Mouse (Mus musculus) lung, adult 2 months (tissue): ENCODE measurements around the gene Wnt9a. TPM values are rescaled to one million over a fixed set of nuclear protein-coding genes. Genes with fewer than 3 reads are reported as not detected.

ENCODE experiments used
- DNase-seq: peaks from one replicate; pipeline ENCODE4 v3.0.0; 2022
- H3K4me1 ChIP-seq: fragments of 200-500 bp; 2 replicates; pipeline ENCODE4 v1.6.1; 2011; ENCODE audit warnings: low read length; ENCODE audit not compliant: control insufficient read depth, insufficient read depth
- H3K4me3 ChIP-seq: fragments of 200-500 bp; replicated peaks from 2 replicates; pipeline ENCODE3; 2011; ENCODE audit warnings: low read depth, mild to moderate bottlenecking, control low read depth, low read length; ENCODE audit errors: extremely low read depth
- CTCF ChIP-seq: fragments of 200-500 bp; IDR thresholded peaks from 2 replicates; pipeline ENCODE4 v1.5.1; 2011; ENCODE audit warnings: mild to moderate bottlenecking, low read length, control low read depth; ENCODE audit not compliant: insufficient read depth
- POLR2A ChIP-seq: fragments of 200-500 bp; IDR thresholded peaks from 2 replicates; pipeline ENCODE4 v1.6.1; 2011; ENCODE audit warnings: low read depth, mild to moderate bottlenecking, control low read depth, low read length, borderline replicate concordance; ENCODE audit errors: extremely low read depth
- WGBS: fragments of 180-500 bp; shearing (Covaris S2); methylation state at CpG from one replicate; pipeline ENCODE4 v1.1.7; 2018; 5-methylcytosine and 5-hydroxymethylcytosine counted together
- polyA plus RNA-seq: library from polyadenylated mRNA; depleted of rRNA; stranded (reverse); fragments of >200 nt; gene quantifications from 2 replicates; pipeline ENCODE4 v1.2.3, GENCODE M21; 2012

The Wnt9a gene
- polyA plus RNA-seq, 1 experiment, result 6.9 TPM

GRCm38 (mm10) chr11:59331167-59331869 is 24.6 kb downstream of the Wnt9a start:
- TF ChIP-seq CTCF (no peak), POLR2A (no peak)
- H3K4me1 ChIP-seq, result no peaks in the 10 kb centered on the region
- WGBS, result 78% methylated on average over 16 of the region's 16 CpGs
- no peak for DNase-seq
- H3K4me3 ChIP-seq, result no peak overlapping the region

- Histone ChIP-seq H3K4me1 (no peaks in the 10 kb centered on the region), H3K4me3 (no peak overlapping the region)
- WGBS, result 48% methylated on average over 9 of the region's 9 CpGs
- TF ChIP-seq POLR2A (no peak), CTCF (no peak)
- DNase-seq, result no peak
Observed at GRCm38 (mm10) chr11:59332938-59333337, 26.2 kb downstream of the Wnt9a start.

- no peak for TF ChIP-seq CTCF
- TF ChIP-seq POLR2A, result no peak
- WGBS, result 61% methylated on average over 4 of the region's 4 CpGs
- H3K4me3 ChIP-seq, result no peak overlapping the region
- no peaks in the 10 kb centered on the region for H3K4me1 ChIP-seq
- no peak for DNase-seq
Observed at GRCm38 (mm10) chr11:59335150-59335549, 28.4 kb downstream of the Wnt9a start.

GRCm38 (mm10) chr11:59335942-59336341 is 29.2 kb downstream of the Wnt9a start:
- no peak for DNase-seq
- H3K4me3 ChIP-seq, result no peak overlapping the region
- WGBS, result 56% methylated on average over 2 of the region's 2 CpGs
- no peak for TF ChIP-seq POLR2A
- TF ChIP-seq CTCF, result no peak
- no peaks in the 10 kb centered on the region for H3K4me1 ChIP-seq

- Histone ChIP-seq H3K4me3 (no peak overlapping the region), H3K4me1 (no peaks in the 10 kb centered on the region)
- no peak for TF ChIP-seq CTCF
- no peak for TF ChIP-seq POLR2A
- WGBS, result 22% methylated on average over 1 of the region's 1 CpGs
- no peak for DNase-seq
Observed at GRCm38 (mm10) chr11:59336381-59336780, 29.7 kb downstream of the Wnt9a start.

DNA sequence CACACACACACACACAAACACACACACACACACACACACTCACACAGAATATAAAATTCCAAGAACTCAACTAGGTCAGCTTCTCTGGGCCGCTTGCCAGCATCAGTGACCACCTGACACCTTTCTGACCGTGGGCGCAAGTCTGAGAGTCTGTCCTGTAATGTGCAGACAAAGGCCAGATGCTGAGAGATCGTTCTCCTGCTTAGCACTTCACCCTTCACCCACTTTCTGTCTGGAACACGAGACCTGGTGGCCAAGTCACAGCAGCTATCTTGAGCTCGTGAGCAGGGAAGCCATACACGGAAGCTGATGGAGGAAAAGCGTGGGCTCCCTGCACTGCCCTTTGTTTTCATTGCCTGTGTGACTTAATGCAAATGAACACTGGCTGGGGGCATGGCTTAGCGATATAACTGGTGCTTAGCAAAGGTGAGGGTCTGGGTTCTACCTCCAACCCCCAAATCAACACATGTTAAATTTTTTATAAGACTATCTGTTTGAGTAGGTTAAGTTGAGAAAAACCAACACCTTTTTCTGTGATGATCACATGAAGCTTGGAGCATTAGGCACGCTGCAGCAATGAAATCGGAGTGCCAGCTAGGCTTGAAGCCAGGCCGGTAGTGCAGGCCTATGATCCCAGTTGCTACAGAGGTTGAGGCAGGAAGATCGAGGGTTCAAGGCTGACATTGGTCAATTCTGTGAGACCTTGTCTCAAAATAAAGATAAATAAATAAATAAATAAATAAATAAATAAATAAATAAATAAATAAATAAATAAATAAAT is 31.4 kb downstream of the Wnt9a start:
- no peak for TF ChIP-seq CTCF
- TF ChIP-seq POLR2A, result no peak
- H3K4me3 ChIP-seq, result no peak overlapping the region
- H3K4me1 ChIP-seq, result no peaks in the 10 kb centered on the region
- no peak for DNase-seq
- 63% methylated on average over 13 of the region's 13 CpGs for WGBS

GRCm38 (mm10) chr11:59338736-59339120 is 32.0 kb downstream of the Wnt9a start:
- no peak for DNase-seq
- TF ChIP-seq CTCF (no peak), POLR2A (no peak)

GRCm38 (mm10) chr11:59342956-59343355 is 36.2 kb downstream of the Wnt9a start:
- TF ChIP-seq POLR2A, result no peak
- no peak for TF ChIP-seq CTCF
- no peaks in the 10 kb centered on the region for H3K4me1 ChIP-seq
- WGBS, result 64% methylated on average over 5 of the region's 5 CpGs
- no peak for DNase-seq
- no peak overlapping the region for H3K4me3 ChIP-seq

More at GRCm38 (mm10) chr11:59338736-59339120, 32.0 kb downstream of the Wnt9a start:
- WGBS, result 88% methylated on average over 2 of the region's 2 CpGs
- H3K4me3 ChIP-seq, result no peak overlapping the region
- no peaks in the 10 kb centered on the region for H3K4me1 ChIP-seq

DNA sequence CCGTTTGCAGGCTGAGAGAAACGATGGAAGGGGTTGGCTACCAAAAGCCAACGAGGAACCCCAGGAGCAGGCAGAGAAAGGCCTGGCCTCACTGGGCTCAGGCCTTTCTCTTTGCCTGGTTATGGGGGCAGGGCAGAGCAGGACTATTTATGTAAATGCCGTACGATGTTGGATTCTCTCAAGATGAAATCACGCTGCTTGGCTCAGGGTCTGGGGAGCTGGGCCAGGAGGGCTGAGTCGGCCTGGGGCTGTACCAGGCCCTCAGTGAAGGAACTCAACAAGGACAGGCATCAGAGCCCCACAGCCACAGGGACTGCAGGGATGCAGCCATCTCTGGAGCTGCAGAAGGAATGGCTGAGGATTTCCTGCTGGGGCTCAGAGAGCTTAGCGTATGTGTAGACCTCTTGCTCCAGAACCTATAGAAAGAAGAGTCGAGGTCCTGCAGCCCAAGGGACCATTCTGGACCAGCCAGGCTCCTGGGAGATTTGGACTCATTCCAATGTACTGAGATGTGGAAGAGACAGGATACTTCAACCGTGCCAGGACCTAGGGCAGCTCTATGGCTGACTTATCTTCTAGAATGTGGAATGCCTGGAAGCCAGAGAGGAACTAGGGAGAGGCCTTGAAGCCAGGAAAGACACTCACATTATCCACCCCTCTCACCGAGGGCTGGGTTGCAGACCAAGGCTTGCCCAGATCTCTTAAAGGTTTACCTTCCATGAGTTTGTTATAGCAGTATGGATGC is 39.6 kb downstream of the Wnt9a start:
- Histone ChIP-seq H3K4me1 (no peaks in the 10 kb centered on the region), H3K4me3 (no peak overlapping the region)
- no peak for TF ChIP-seq POLR2A
- no peak for TF ChIP-seq CTCF
- 47% methylated on average over 11 of the region's 11 CpGs for whole genome bisulfite sequencing
- no peak for DNase-seq
